Mouse (Mus musculus) E14TG2a.4 (cell line): ENCODE data around the gene Grm4.

Experiments used
- H3K27me3 ChIP-seq: 2 replicates; pipeline ENCODE4 v1.6.1; 2014; ENCODE audit warnings: low read length, control low read depth; ENCODE audit not compliant: insufficient read depth
- H3K36me3 ChIP-seq: 2 replicates; pipeline ENCODE4 v1.6.1; 2014; ENCODE audit warnings: low read length, control low read depth; ENCODE audit not compliant: insufficient read depth
- H3K4me1 ChIP-seq: replicated peaks from 2 replicates; pipeline ENCODE4 v1.6.1; 2014; ENCODE audit warnings: low read depth, low read length, control low read depth
- H3K4me3 ChIP-seq: replicated peaks from 2 replicates; pipeline ENCODE4 v1.5.1; 2014; ENCODE audit warnings: mild to moderate bottlenecking, low read length
- H3K9me3 ChIP-seq: 2 replicates; pipeline ENCODE4 v1.6.1; 2014; ENCODE audit warnings: low read length, control low read depth
- CTCF ChIP-seq: conservative IDR thresholded peaks from 2 replicates; pipeline ENCODE4 v1.5.1; 2014; ENCODE audit warnings: low read length
- NANOG ChIP-seq: IDR thresholded peaks from 2 replicates; pipeline ENCODE4 v1.6.1; 2014; ENCODE audit warnings: borderline replicate concordance, low read length, mixed read lengths
- POU5F1 ChIP-seq: IDR thresholded peaks from 2 replicates; pipeline ENCODE4 v1.6.1; 2014; ENCODE audit warnings: low read length, borderline replicate concordance

Grm4 gene

DNA sequence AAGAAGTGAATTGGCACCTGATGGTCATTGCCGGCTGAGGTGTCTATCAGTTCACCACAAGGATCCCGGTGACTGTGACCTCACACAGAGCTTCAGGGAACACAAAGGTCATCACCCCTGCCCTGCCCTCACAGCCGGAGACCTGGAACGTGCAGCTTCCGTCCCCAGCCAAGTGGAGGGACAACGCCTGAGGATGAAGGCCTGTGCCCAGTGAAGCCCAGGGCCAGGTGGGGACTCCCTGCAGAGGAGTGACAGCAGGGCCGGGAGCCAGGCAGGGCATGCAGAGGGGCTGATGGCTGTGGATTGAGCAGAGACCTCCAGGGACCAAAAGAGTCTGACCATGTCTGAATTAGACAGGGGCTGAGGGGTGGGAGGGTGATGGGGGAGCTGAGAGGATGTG, 1.9 kb upstream of the Grm4 start:
- H3K27me3 ChIP-seq: peaks cover 52% of the 10 kb centered on the region
- no peak for TF ChIP-seq NANOG
- TF ChIP-seq CTCF: no peak
- TF ChIP-seq POU5F1: no peak
- H3K4me1 ChIP-seq: peaks cover 23% of the 10 kb centered on the region
- no peak overlapping the region for H3K4me3 ChIP-seq
- H3K9me3 ChIP-seq: peaks cover 35% of the 10 kb centered on the region
- no peaks in the 10 kb centered on the region for H3K36me3 ChIP-seq

- H3K4me1 ChIP-seq: peaks cover 32% of the 10 kb centered on the region
- H3K36me3 ChIP-seq: no peaks in the 10 kb centered on the region
- TF ChIP-seq CTCF: no peak
- no peak for TF ChIP-seq POU5F1
- H3K4me3 ChIP-seq: peak overlapping the region; percentile 55
- peaks cover 11% of the 10 kb centered on the region for H3K9me3 ChIP-seq
- peaks cover 78% of the 10 kb centered on the region for H3K27me3 ChIP-seq
These were observed 646 bp downstream of the Grm4 start for GRCm38 (mm10) chr17:27520557-27520956.

DNA sequence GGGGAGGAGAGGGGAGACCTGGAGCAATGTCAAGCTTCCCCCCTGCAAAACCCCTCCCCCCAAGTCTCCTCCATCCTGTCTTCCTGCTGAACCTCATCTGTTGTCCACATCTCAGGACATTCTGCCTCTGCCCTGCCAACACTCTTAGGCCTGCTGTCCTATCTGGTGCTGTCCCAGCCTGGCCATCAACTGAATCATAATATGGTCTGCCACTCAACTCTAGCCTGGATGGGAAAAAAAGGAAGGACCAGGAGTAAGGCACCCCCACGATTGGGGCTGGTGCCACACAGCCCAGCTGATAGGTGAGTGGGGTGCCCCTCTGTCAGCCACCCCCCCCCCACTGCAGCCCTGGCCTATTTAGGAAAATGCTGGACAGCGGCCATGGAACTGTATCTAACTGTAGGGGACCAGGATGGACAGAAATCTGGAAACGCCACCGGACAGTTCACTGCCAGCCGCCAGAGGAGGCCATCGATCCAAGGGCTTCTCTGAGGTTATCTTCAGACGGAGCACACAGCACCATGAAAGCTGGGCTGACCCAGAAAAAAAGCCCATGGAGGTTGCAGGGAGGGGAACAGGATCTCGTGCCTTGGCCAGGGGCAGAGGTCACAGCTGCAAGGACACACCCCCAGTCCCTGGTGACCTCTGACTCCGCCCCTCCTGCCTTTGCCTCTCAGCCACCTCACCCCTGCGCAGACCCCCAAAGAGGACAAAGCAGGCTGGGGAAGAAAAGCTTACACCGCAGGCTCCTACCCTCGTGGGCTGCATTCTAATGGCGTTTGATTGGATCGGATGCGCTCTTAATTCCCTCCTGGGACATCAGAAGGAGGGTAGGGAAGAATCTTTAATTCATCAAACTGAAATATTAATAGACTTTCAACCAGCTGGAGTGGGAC, 2.3 kb downstream of the Grm4 start:
- Histone ChIP-seq H3K4me1 (peaks cover 36% of the 10 kb centered on the region), H3K4me3 (no peak overlapping the region), H3K36me3 (no peaks in the 10 kb centered on the region), H3K27me3 (peaks cover 94% of the 10 kb centered on the region), H3K9me3 (no peaks in the 10 kb centered on the region)
- TF ChIP-seq POU5F1 (no peak), CTCF (no peak), NANOG (no peak)

DNA sequence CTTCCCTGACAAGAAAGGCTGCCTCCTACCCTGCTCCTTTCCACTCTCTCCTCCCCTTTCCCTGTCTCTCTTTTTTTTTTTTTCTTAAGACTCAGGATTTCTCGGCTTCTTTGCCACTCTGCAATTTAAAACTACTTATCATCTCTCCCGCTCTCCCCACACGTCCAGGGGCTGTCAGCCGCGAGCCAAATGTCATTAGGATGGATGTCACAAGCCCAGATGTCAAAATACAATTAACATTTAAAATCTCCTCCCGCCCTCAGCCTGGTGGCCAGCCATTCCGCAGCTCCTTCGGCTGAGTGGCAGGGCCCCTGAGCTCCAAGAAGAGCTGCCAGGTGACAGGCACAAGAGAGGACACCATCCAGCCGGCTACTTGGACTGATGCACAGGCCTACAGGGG, 2.9 kb downstream of the Grm4 start:
- TF ChIP-seq CTCF (no peak), NANOG (no peak), POU5F1 (no peak)
- no peaks in the 10 kb centered on the region for H3K9me3 ChIP-seq
- H3K36me3 ChIP-seq: no peaks in the 10 kb centered on the region
- no peak overlapping the region for H3K4me3 ChIP-seq
- peaks cover 42% of the 10 kb centered on the region for H3K4me1 ChIP-seq
- peaks cover 98% of the 10 kb centered on the region for H3K27me3 ChIP-seq

GRCm38 (mm10) chr17:27513916-27514762, 7.1 kb downstream of the Grm4 start:
- TF ChIP-seq CTCF: 0 out of 2 replicates have a peak, but pooled peaks have one; percentile 9
- TF ChIP-seq NANOG: no peak
- TF ChIP-seq POU5F1: no peak
- Histone ChIP-seq H3K27me3 (peaks cover 95% of the 10 kb centered on the region), H3K4me3 (peak overlapping the region; percentile 74), H3K9me3 (0 out of 2 replicates have a peak, but pooled peaks cover 3% of the 10 kb centered on the region), H3K36me3 (no peaks in the 10 kb centered on the region), H3K4me1 (peaks cover 34% of the 10 kb centered on the region)

- H3K4me1 ChIP-seq: peaks cover 26% of the 10 kb centered on the region
- no peak for TF ChIP-seq CTCF
- no peak for TF ChIP-seq POU5F1
- no peak for TF ChIP-seq NANOG
- peaks cover 95% of the 10 kb centered on the region for H3K27me3 ChIP-seq
- no peaks in the 10 kb centered on the region for H3K36me3 ChIP-seq
- 0 out of 2 replicates have a peak, but pooled peaks cover 3% of the 10 kb centered on the region for H3K9me3 ChIP-seq
- H3K4me3 ChIP-seq: peak overlapping the region; percentile 74
These were observed 7.8 kb downstream of the Grm4 start for GRCm38 (mm10) chr17:27513279-27513915.

GRCm38 (mm10) chr17:27512619-27513161, 8.5 kb downstream of the Grm4 start:
- 0 out of 2 replicates have a peak, but pooled peaks cover 3% of the 10 kb centered on the region for H3K9me3 ChIP-seq
- peaks cover 95% of the 10 kb centered on the region for H3K27me3 ChIP-seq
- TF ChIP-seq NANOG (no peak), POU5F1 (no peak), CTCF (no peak)
- H3K36me3 ChIP-seq: no peaks in the 10 kb centered on the region
- H3K4me3 ChIP-seq: peak overlapping the region; percentile 74
- H3K4me1 ChIP-seq: peaks cover 21% of the 10 kb centered on the region
